Mouse (Mus musculus): ENCODE measurements around the gene Smim1.

Smim1 gene

GRCm38 (mm10) chr4:154021432-154021831 lies 4.6 kb downstream of the Smim1 start:
- no peak for DNase-seq (ENCODE audit: low read depth, low spot score)

- peak; percentile 65 for DNase-seq (ENCODE audit: low read depth, low spot score)
Measured at GRCm38 (mm10) chr4:154019571-154019970, 6.5 kb downstream of the Smim1 start.

- DNase-seq (ENCODE audit: low read depth, low spot score): no peak
Measured at GRCm38 (mm10) chr4:154015476-154015875, 10.6 kb downstream of the Smim1 start.

- peak; percentile 81 for DNase-seq (ENCODE audit: low read depth, low spot score)
Measured at GRCm38 (mm10) chr4:154012132-154012882, 13.7 kb downstream of the Smim1 start.

- peak; percentile 87 for DNase-seq (ENCODE audit: low read depth, low spot score)
Measured at GRCm38 (mm10) chr4:154011646-154012089, 14.4 kb downstream of the Smim1 start, which contains the start of gene Lrrc47. Gene Lrrc47 (plus strand): TSS chr4:154011731.

GRCm38 (mm10) chr4:154010907-154011645 lies 15.0 kb downstream of the Smim1 start:
- no peak for DNase-seq (ENCODE audit: low read depth, low spot score)

- DNase-seq (ENCODE audit: low read depth, low spot score): no peak
Measured at GRCm38 (mm10) chr4:154007759-154008158, 18.3 kb downstream of the Smim1 start.

- no peak for DNase-seq (ENCODE audit: low read depth, low spot score)
Measured at GRCm38 (mm10) chr4:154006264-154006663, 19.8 kb downstream of the Smim1 start.

GRCm38 (mm10) chr4:154005488-154005887 lies 20.5 kb downstream of the Smim1 start:
- DNase-seq (ENCODE audit: low read depth, low spot score): no peak

GRCm38 (mm10) chr4:153993505-153993904 lies 32.5 kb downstream of the Smim1 start:
- DNase-seq (ENCODE audit: low read depth, low spot score): peak; percentile 51

- no peak for DNase-seq (ENCODE audit: low read depth, low spot score)
Measured at GRCm38 (mm10) chr4:153992715-153993114, 33.3 kb downstream of the Smim1 start.

GRCm38 (mm10) chr4:153980470-153980869 lies 45.6 kb downstream of the Smim1 start:
- DNase-seq (ENCODE audit: low read depth, low spot score): peak; percentile 35

GRCm38 (mm10) chr4:153979243-153979642 lies 46.8 kb downstream of the Smim1 start:
- DNase-seq (ENCODE audit: low read depth, low spot score): no peak

- no peak for DNase-seq (ENCODE audit: low read depth, low spot score)
Measured at GRCm38 (mm10) chr4:153975768-153976167, 50.3 kb downstream of the Smim1 start.

GRCm38 (mm10) chr4:153975292-153975662 lies 50.8 kb downstream of the Smim1 start:
- DNase-seq (ENCODE audit: low read depth, low spot score): peak; percentile 55

GRCm38 (mm10) chr4:153974431-153975291 lies 51.4 kb downstream of the Smim1 start, which contains the start of the genes Dffb and Cep104:
Gene Dffb (minus strand): TSS chr4:153975126.
Gene Cep104 (plus strand): TSS chr4:153975194.
- peak; percentile 95 for DNase-seq (ENCODE audit: low read depth, low spot score)
